Mouse (Mus musculus): Measurements from ENCODE around the gene Krt23. TPM values are rescaled to one million over a fixed set of nuclear protein-coding genes. Genes with fewer than 3 reads are reported as not detected.

Krt23 gene
- total RNA-seq, 2 experiments from 2014 or later: not detected

DNA sequence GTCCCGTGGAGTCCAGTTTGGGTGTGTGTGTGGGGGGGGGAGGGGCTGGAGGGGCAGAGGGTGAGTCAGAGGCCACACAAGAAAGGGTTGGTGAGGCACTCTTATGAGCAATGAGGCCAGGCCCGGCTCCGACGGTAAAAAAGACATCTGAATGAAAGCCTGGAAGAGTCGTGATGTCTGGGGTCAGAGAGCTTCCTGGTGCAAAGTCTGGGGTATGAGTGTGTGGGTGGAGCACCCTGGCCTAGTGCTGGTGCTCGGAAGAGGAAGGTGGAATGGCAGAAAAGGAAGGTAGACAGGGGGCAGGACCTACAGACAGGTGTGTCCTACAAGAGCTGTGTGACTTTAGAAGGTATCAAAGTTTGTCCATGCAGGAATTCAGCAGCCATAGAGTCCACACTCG lies 34.0 kb downstream of the Krt23 start:
- ATAC-seq (replicated peaks; ENCODE audit: poor library complexity, severe bottlenecking): no peak

DNA sequence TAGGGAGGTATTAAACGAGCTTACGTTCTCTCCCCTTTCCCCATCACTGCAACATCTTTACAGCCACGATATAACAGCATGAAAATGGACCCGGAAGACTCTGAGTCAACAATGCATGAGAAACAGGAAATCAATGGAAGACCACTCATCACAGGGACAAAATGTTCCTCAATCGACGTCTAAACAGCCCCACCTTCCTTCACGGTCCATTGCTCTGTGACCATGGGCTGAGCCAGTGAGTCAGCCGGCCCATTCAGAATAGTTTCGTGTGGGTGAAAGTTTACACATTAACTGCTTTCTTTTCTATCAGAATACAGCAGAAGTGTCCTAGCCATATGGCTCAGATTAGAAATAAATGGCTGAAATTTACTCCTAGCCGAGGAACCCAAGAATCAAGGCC lies 38.2 kb downstream of the Krt23 start:
- ATAC-seq (replicated peaks; ENCODE audit: poor library complexity, severe bottlenecking): no peak

DNA sequence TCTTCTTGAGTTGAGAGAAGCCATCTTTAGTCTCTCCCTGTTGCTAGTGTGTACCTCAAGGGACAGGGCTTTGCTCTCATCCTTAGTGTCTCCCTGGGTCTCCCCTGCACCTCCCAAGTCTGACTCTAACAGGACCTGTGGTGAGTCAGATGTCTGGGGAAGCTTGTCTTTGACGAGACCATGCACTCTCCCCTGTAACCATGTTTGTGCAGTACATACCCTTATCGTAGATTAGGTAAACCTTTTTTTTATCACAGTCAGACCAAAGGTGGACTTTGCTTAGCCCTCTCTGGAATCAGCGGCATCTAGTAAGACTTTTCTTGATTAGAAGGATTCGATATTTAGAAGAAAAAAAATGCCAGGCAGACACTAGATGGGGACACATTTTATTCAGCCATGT lies 38.9 kb downstream of the Krt23 start:
- no peak for ATAC-seq (replicated peaks; ENCODE audit: poor library complexity, severe bottlenecking)

DNA sequence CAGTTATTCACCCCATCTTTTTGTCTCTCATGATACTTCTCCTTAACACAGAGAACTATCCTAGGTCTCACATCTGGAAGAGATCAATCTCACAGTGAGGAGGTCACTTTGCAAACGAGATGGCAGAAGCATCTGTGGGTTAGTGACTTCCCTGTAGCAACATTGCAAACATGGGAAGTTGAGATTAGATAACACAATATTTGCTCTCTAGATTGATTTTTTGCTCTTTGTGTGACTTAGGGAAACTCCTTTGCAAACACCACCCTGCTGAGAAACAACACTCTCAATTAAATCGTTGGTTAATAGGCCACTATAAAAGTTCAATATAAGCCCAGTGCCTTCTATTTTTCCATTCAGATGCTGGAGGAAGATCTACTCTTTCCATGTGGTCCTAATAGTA lies 44.2 kb downstream of the Krt23 start:
- no peak for ATAC-seq (replicated peaks; ENCODE audit: poor library complexity, severe bottlenecking)

DNA sequence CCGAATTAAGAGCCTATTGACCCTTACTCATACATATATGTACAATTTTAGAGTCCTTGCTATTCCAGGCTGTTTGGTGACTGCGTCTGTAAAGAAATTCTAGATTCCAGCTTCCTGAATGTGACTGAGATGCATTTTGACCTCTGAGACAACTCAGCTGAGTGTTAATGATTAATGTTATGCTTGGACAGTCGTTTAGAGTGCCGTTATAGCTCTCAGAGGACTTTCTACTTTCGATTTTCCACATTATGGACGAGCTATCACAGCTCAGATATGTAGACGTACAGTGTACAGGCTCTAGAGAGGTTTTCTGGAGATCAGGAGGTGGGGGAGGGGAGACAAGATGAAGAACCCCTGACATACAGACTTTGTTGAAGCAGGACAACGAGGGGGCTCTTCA lies 51.7 kb downstream of the Krt23 start:
- no peak for ATAC-seq (replicated peaks; ENCODE audit: poor library complexity, severe bottlenecking)

DNA sequence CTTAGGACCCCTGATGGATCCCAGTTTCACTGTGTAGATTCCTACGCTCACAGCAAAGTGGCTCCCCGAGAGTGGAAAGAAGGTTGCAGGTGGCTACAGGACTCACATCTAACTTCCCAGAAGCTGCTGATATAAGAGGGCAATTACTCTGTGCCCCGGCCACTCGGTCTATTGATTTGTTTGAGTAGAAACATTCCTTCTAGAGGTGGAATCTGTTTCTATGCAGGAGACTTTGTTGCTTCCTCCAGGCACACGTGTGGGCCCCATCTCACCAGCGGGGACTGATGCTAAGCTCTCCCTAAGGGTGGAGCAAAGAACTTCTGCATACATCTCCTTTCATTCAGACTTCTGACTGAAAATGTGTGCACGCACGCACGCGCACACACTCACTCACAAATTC lies 53.5 kb downstream of the Krt23 start:
- ATAC-seq (replicated peaks; ENCODE audit: poor library complexity, severe bottlenecking): no peak

DNA sequence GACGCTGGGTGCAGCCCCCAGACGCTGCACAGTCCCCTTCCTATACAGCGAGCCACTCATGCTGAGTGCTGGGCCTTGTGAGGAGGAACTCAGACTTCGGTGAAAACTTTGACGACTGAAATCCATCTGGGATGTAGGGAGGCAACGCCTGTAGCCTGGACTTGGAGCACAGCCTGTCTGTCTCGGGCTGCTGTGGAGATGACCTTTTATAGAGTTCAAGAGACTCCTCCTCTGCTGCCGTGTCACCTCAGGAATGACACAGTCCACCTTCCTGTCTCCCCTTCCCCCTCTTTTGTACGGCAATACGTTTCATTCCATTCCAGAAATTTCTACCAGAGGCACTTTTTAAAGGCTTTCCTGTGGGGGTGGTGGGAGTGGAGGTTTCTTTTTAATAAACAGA lies 55.0 kb downstream of the Krt23 start, which contains the start of gene Krt20:
Krt20 (minus strand) TSS at position 179 of the 400 bp plus-strand sequence.
- ATAC-seq (replicated peaks; ENCODE audit: poor library complexity, severe bottlenecking): no peak

DNA sequence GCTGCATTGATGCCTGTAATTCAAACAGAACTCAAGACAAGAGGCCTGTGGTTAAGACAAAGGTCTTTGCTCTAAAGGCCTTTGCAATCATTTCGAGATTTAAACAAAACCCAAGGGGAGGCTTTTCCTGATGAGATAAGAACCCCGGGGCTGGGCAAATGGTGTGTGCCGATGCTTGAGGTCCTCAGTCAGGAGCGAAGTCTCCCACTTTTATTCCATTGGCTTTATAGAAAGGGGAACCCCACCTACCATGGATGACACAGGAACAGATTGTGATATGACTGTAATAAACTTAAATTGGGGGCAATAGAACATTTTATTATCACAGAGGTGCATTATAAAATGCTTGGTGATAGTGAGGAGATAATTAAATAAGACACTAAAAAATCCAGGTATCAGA lies 56.3 kb downstream of the Krt23 start:
- no peak for ATAC-seq (replicated peaks; ENCODE audit: poor library complexity, severe bottlenecking)

DNA sequence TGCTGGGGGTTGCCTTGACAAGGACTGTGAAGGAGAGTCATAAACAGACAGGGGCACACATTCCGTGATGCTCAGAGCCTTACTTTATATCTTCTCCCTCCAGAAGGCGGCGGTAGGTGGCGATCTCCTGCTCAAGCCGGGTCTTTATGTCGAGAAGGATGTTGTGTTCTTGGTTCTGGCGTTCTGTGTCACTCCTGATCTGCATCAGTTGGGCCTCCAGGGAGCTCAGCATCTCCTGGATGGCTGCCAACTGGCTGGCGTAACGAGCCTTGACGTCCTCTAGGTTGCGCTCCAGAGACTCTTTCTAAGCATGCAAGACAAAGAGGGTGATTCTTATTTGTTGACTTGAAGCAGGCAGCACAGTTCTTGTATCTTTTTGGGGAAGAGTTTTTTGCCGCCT lies 62.3 kb downstream of the Krt23 start:
- ATAC-seq (replicated peaks; ENCODE audit: poor library complexity, severe bottlenecking): no peak

Other genes with a start within 250 kb of the Krt23 start
Only the 30 nearest of the 31 such genes appear.
- not detected in 2 replicates for gene Krt24, start 207.9 kb downstream of the Krt23 start, total RNA-seq (2014; fragmentation: Nextera tagmentation)
- gene Krt24, start 207.9 kb downstream of the Krt23 start, total RNA-seq (2017): not detected in 2 replicates
- gene Krt25, start 170.2 kb downstream of the Krt23 start, total RNA-seq (2014; fragmentation: Nextera tagmentation): not detected in 2 replicates
- not detected in 2 replicates for gene Krt25, start 170.2 kb downstream of the Krt23 start, total RNA-seq (2017)
- not detected in 2 replicates for gene Krt26, start 155.2 kb downstream of the Krt23 start, total RNA-seq (2014; fragmentation: Nextera tagmentation)
- not detected in 2 replicates for gene Krt26, start 155.2 kb downstream of the Krt23 start, total RNA-seq (2017)
- not detected in 2 replicates for gene Krt27, start 142.0 kb downstream of the Krt23 start, total RNA-seq (2014; fragmentation: Nextera tagmentation)
- not detected in 2 replicates for gene Krt27, start 142.0 kb downstream of the Krt23 start, total RNA-seq (2017)
- not detected in 2 replicates for gene Krt28, start 118.2 kb downstream of the Krt23 start, total RNA-seq (2014; fragmentation: Nextera tagmentation)
- gene Krt28, start 118.2 kb downstream of the Krt23 start, total RNA-seq (2017): not detected in 2 replicates
- 1.7 and 7.5 TPM in 2 replicates for gene Krt10, start 103.8 kb downstream of the Krt23 start, total RNA-seq (2014; fragmentation: Nextera tagmentation)
- 0.39 TPM in 1 of 2 replicates, not detected in the other for gene Krt10, start 103.8 kb downstream of the Krt23 start, total RNA-seq (2017)
- not detected in 2 replicates for gene Krt12, start 70.9 kb downstream of the Krt23 start, total RNA-seq (2014; fragmentation: Nextera tagmentation)
- gene Krt12, start 70.9 kb downstream of the Krt23 start, total RNA-seq (2017): not detected in 2 replicates
- not detected in 2 replicates for gene Krt20, start 55.0 kb downstream of the Krt23 start, total RNA-seq (2014; fragmentation: Nextera tagmentation)
- not detected in 2 replicates for gene Krt20, start 55.0 kb downstream of the Krt23 start, total RNA-seq (2017)
- not detected in 2 replicates for gene Krt39, start 28.2 kb upstream of the Krt23 start, total RNA-seq (2014; fragmentation: Nextera tagmentation)
- not detected in 2 replicates for gene Krt39, start 28.2 kb upstream of the Krt23 start, total RNA-seq (2017)
- gene Krt40, start 50.0 kb upstream of the Krt23 start, total RNA-seq (2014; fragmentation: Nextera tagmentation): not detected in 2 replicates
- gene Krt40, start 50.0 kb upstream of the Krt23 start, total RNA-seq (2017): not detected in 2 replicates
- gene Krtap3-3, start 57.7 kb upstream of the Krt23 start, total RNA-seq (2014; fragmentation: Nextera tagmentation): not detected in 2 replicates
- not detected in 2 replicates for gene Krtap3-3, start 57.7 kb upstream of the Krt23 start, total RNA-seq (2017)
- not detected in 2 replicates for gene Krtap3-2, start 63.7 kb upstream of the Krt23 start, total RNA-seq (2014; fragmentation: Nextera tagmentation)
- gene Krtap3-2, start 63.7 kb upstream of the Krt23 start, total RNA-seq (2017): not detected in 2 replicates
- gene Gm11939, start 66.3 kb upstream of the Krt23 start, total RNA-seq (2014; fragmentation: Nextera tagmentation): not detected in 2 replicates
- gene Gm11939, start 66.3 kb upstream of the Krt23 start, total RNA-seq (2017): not detected in 2 replicates
- not detected in 2 replicates for gene Krtap3-1, start 73.5 kb upstream of the Krt23 start, total RNA-seq (2014; fragmentation: Nextera tagmentation)
- not detected in 2 replicates for gene Krtap3-1, start 73.5 kb upstream of the Krt23 start, total RNA-seq (2017)
- gene Krtap1-5, start 87.9 kb upstream of the Krt23 start, total RNA-seq (2014; fragmentation: Nextera tagmentation): not detected in 2 replicates
- not detected in 2 replicates for gene Krtap1-5, start 87.9 kb upstream of the Krt23 start, total RNA-seq (2017)
- not detected in 2 replicates for gene Krtap1-4, start 90.5 kb upstream of the Krt23 start, total RNA-seq (2014; fragmentation: Nextera tagmentation)
- gene Krtap1-4, start 90.5 kb upstream of the Krt23 start, total RNA-seq (2017): not detected in 2 replicates
- not detected in 2 replicates for gene Krtap1-3, start 98.2 kb upstream of the Krt23 start, total RNA-seq (2014; fragmentation: Nextera tagmentation)
- not detected in 2 replicates for gene Krtap1-3, start 98.2 kb upstream of the Krt23 start, total RNA-seq (2017)
- not detected in 2 replicates for gene Krtap9-3, start 105.0 kb upstream of the Krt23 start, total RNA-seq (2014; fragmentation: Nextera tagmentation)
- gene Krtap9-3, start 105.0 kb upstream of the Krt23 start, total RNA-seq (2017): not detected in 2 replicates
- gene Gm11938, start 110.2 kb upstream of the Krt23 start, total RNA-seq (2014; fragmentation: Nextera tagmentation): not detected in 2 replicates
- not detected in 2 replicates for gene Gm11938, start 110.2 kb upstream of the Krt23 start, total RNA-seq (2017)
- not detected in 2 replicates for gene Gm11937, start 117.1 kb upstream of the Krt23 start, total RNA-seq (2014; fragmentation: Nextera tagmentation)
- not detected in 2 replicates for gene Gm11937, start 117.1 kb upstream of the Krt23 start, total RNA-seq (2017)
- gene Krtap2-4, start 121.7 kb upstream of the Krt23 start, total RNA-seq (2014; fragmentation: Nextera tagmentation): not detected in 2 replicates
- gene Krtap2-4, start 121.7 kb upstream of the Krt23 start, total RNA-seq (2017): not detected in 2 replicates
- gene Gm11562, start 127.3 kb upstream of the Krt23 start, total RNA-seq (2014; fragmentation: Nextera tagmentation): not detected in 2 replicates
- not detected in 2 replicates for gene Gm11562, start 127.3 kb upstream of the Krt23 start, total RNA-seq (2017)
- gene Krtap4-1, start 135.1 kb upstream of the Krt23 start, total RNA-seq (2014; fragmentation: Nextera tagmentation): not detected in 2 replicates
- not detected in 2 replicates for gene Krtap4-1, start 135.1 kb upstream of the Krt23 start, total RNA-seq (2017)
- not detected in 2 replicates for gene Krtap4-2, start 141.9 kb upstream of the Krt23 start, total RNA-seq (2014; fragmentation: Nextera tagmentation)
- gene Krtap4-2, start 141.9 kb upstream of the Krt23 start, total RNA-seq (2017): not detected in 2 replicates
- gene Krtap4-7, start 151.0 kb upstream of the Krt23 start, total RNA-seq (2014; fragmentation: Nextera tagmentation): not detected in 2 replicates
- not detected in 2 replicates for gene Krtap4-7, start 151.0 kb upstream of the Krt23 start, total RNA-seq (2017)
- gene Gm11555, start 157.1 kb upstream of the Krt23 start, total RNA-seq (2014; fragmentation: Nextera tagmentation): not detected in 2 replicates
- not detected in 2 replicates for gene Gm11555, start 157.1 kb upstream of the Krt23 start, total RNA-seq (2017)
- not detected in 2 replicates for gene Gm11563, start 165.8 kb upstream of the Krt23 start, total RNA-seq (2014; fragmentation: Nextera tagmentation)
- gene Gm11563, start 165.8 kb upstream of the Krt23 start, total RNA-seq (2017): not detected in 2 replicates
- not detected in 2 replicates for gene Krtap4-6, start 172.8 kb upstream of the Krt23 start, total RNA-seq (2014; fragmentation: Nextera tagmentation)
- gene Krtap4-6, start 172.8 kb upstream of the Krt23 start, total RNA-seq (2017): not detected in 2 replicates
- not detected in 2 replicates for gene Gm14190, start 197.6 kb upstream of the Krt23 start, total RNA-seq (2014; fragmentation: Nextera tagmentation)
- not detected in 2 replicates for gene Gm14190, start 197.6 kb upstream of the Krt23 start, total RNA-seq (2017)
- not detected in 2 replicates for gene Gm14180, start 241.2 kb upstream of the Krt23 start, total RNA-seq (2014; fragmentation: Nextera tagmentation)
- gene Gm14180, start 241.2 kb upstream of the Krt23 start, total RNA-seq (2017): not detected in 2 replicates

Data from granulocyte monocyte progenitor cell, adult 5-6 weeks (primary cell).